9 mouse cellular contexts compared by ENCODE assay signal in genomic region chr2:43673619-43674018, GRCm38 (mm10).
DNase-seq lines count a peak whose midpoint lies in the region; ATAC-seq lines count a peak whose summit lies in the region.
"Had no signal": no experiment of that assay in that cellular context is flagged by ENCODE, and none has a peak within 500 bp of the region (broad histone marks: within the 10 kb centered on the region; RNA-seq: fewer than 3 reads in every experiment).

No protein-coding gene starts in this region.

- peak; percentile 100 for ATAC-seq in CD4-positive, CD25-positive, alpha-beta regulatory T cell, adult 4 months

- 2% methylated on average over 6 of the region's 6 CpGs for WGBS in embryonic facial prominence, embryonic 10.5 days

- H3K9me3 ChIP-seq in embryonic facial prominence, embryonic 10.5 days = no peaks in the 10 kb centered on the region
- H3K9me3 ChIP-seq: heart, embryonic 13.5 days had no signal

- no peaks in the 10 kb centered on the region for H3K4me1 ChIP-seq in embryonic facial prominence, embryonic 10.5 days
- H3K4me1 ChIP-seq: heart, embryonic 13.5 days had no signal

- H3K36me3 ChIP-seq in embryonic facial prominence, embryonic 10.5 days (replicated peaks) = no peaks in the 10 kb centered on the region
- H3K36me3 ChIP-seq: heart, embryonic 13.5 days had no signal

- intact Hi-C loops in heart, postnatal 10 days (cut with DNase I) = loop anchor here (2.0 kb wide), 1 partner anchor 229 kb away; no protein-coding TSS in a partner anchor

- peak; percentile 37 for DNase-seq in adrenal gland, postnatal 25 days
- DNase-seq in embryonic facial prominence, embryonic 10.5 days (ENCODE audit: low spot score) = peak; percentile 61
- DNase-seq in heart, postnatal 10 days = peak; percentile 57 to 70
- peak; percentile 65 to 68 for DNase-seq in kidney, postnatal 36 days
- DNase-seq in lung, adult 18-20 months = peak; percentile 47 to 63
- peak; percentile 6 for DNase-seq in ovary, adult 18-20 months (ENCODE audit: low spot score)
- peak; percentile 34 to 47 for DNase-seq in thymus, adult 18-20 months

- no peaks in the 10 kb centered on the region for H3K27me3 ChIP-seq in embryonic facial prominence, embryonic 10.5 days (replicated peaks; ENCODE audit: low read depth, poor library complexity, severe bottlenecking)
- H3K27me3 ChIP-seq: heart, embryonic 13.5 days had no signal

- H3K4me3 ChIP-seq in embryonic facial prominence, embryonic 10.5 days = no peak overlapping the region
- H3K4me3 ChIP-seq: heart, embryonic 13.5 days had no signal

- no peak overlapping the region for H3K27ac ChIP-seq in embryonic facial prominence, embryonic 10.5 days (replicated peaks)
- H3K27ac ChIP-seq: heart, embryonic 13.5 days had no signal

Comparison
In these comparisons a context has a peak if more than half of its experiments do, and no peak if none do; other contexts are left out.
1. DNase-seq: peak in every context shown above with its lines; median percentile 66 in kidney, postnatal 36 days; 64 in heart, postnatal 10 days; 61 in embryonic facial prominence, embryonic 10.5 days; 55 in lung, adult 18-20 months; 40 in thymus, adult 18-20 months; 37 in adrenal gland, postnatal 25 days; 6 in ovary, adult 18-20 months.